Mouse (Mus musculus) testis, postnatal 10 days (tissue): ENCODE measurements around the gene Ifi209.
"Not testable (repeated sequence)": the region's sequence is repeated elsewhere in the genome, so short reads cannot be mapped to it uniquely, and the experiment has no call there.

Source experiments
- DNase-seq: peaks from one replicate; pipeline ENCODE4 v3.0.0; 2021; ENCODE audit warnings: low spot score

Gene Ifi209

DNA sequence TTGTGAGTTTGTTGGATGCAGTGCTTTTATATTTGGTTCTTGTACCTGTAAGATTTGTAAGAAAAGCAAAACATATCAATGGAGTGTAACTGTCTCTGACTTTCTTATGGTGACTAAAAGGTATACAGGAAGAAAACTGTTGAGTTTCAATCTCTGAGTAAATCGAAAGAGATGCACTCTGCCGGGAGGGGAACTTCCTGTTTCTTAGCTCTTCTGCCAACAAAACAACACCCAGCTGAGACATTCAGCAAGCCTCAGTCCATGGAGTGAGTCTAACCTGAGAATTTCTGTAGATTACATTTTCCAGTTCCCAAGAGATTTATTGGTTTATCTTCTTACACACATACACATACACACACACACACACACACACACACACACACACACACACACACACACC lies at the start of gene Ifi209:
Gene Ifi209, plus strand, starts transcription at position 296 of the 400 bp plus-strand sequence.
- not testable (repeated sequence) for DNase-seq

DNA sequence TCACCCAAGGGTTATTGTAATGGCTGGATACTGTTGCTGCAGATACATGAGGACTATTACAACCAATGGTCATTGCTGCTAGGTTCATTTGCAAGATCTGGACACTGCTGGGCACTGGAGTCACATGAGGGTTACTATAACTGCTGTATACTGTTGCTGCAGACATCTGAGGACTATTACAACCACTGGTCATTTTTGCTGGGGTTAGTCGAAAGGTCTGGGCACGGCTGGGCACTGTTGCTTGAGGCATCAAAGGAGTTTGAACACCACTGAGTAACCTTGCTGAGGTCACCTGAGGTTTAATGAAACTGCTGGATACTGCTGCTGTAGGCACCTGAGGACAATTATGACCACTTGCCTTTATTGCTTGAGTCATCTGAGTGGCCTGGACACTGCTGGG lies 41.0 kb upstream of the Ifi209 start:
- DNase-seq, result not testable (repeated sequence)

GRCm38 (mm10) chr1:173598838-173599494 lies 31.8 kb upstream of the Ifi209 start, which contains the start of gene Ifi213:
TSS of gene Ifi213 (minus strand) at chr1:173599274.
- DNase-seq, result not testable (repeated sequence)

- not testable (repeated sequence) for DNase-seq
Measured at GRCm38 (mm10) chr1:173610291-173610690, 20.4 kb upstream of the Ifi209 start.

DNA sequence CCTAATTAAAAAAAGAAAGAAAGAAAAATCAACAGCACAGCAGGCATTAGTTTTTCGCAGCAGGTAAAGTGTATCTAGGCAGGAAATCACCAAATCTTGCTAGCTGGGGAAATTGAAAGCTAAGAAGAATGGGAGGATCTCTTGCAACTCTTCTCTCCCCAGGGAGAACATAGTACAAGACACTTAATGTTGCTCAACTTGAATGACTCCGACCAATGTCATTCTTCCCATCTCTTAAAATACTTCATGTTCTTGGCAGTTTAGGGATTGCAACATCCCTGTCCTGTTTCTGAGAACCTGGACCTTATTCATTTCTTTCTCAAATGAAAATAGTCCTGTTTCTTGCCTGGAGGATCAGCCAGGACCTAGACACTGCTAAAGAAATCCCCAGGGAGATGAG lies 8.5 kb upstream of the Ifi209 start:
- not testable (repeated sequence) for DNase-seq

- DNase-seq, result no peak
Measured at GRCm38 (mm10) chr1:173624052-173624451, 6.7 kb upstream of the Ifi209 start.

DNA sequence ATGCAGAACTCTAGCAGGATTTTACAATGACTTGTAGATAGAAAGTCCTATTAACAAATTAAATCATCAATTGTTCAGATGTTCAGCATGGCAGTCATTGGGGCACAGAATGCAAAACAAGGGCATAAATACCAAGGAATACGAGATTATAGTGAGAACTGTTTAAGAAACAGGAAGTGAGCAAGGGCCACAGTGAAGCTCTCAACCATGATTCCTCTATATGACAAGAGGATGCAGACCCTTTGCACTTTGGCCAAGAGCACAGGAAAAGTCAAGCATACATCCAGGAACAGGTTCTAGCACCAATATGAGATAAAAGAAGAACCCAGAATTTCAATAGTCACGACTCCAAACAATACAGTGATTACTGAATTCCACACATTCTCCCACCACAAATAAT lies 4.0 kb upstream of the Ifi209 start:
- no peak for DNase-seq

DNA sequence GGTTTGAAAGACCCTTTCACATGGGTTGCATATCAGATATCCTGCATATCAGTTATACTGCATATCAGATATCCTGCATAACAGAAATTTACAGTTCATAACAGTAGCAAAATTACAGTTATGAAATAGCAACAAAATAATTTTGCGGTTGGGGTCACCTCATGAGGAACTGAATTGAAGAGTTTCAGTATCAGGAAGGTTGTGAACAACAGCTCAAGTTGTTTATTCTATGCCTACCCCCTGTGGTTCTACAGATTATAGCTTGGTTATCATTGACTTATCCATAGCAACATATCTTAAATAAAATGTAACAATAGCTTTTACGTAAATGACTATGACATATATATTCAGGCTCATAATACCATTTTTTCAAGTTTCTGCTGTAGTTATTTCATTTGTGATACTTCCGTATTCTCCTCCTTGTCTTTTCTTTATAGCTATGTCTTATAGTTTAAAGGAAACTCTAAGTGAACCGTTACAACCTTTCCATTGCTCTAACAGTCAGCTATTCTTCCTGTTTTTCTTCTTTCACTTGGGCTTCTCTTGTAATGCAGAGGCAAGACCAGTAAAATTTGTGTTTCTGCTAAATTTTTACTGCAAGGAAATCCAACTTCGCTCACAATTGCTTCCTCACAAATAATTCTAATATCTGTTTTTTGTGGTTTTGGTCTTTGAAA lies 3.4 kb downstream of the Ifi209 start:
- DNase-seq, result no peak

- DNase-seq, result no peak
Measured at GRCm38 (mm10) chr1:173645393-173645792, 14.7 kb downstream of the Ifi209 start.

- DNase-seq, result no peak
Measured at GRCm38 (mm10) chr1:173657973-173658372, 27.3 kb downstream of the Ifi209 start.

DNA sequence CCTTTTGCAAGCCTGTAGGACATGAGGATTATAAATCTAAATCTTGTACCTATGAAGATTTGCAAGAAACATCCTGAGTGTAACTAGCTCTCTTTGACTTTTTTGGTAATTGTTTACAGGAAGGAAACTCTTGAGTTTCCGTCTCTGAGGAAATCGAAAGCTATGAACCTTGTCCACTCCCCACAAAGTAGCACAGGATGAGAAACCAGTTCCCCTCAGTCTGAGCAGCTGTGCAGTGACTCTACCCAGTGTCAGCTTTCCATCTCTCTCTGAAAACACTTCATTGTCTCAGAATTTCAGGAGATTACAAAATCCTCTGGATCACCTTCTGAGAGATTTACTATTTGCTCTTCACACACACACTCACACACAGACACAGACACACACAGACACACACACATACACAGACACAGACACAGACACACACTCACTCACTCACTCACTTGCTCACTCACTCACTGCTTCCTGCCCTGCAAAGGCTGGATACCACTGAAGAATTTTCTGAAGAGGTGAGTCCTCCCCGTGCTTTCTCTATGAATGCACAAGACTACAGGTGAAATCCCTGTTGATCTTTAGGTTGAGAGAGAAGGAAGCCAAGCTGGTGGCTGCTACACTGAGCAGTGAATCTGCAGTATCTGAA lies 42.9 kb downstream of the Ifi209 start, which contains the start of gene Ifi208:
Gene Ifi208, plus strand, starts transcription at position 218 of the 640 bp plus-strand sequence.
- not testable (repeated sequence) for DNase-seq

DNA sequence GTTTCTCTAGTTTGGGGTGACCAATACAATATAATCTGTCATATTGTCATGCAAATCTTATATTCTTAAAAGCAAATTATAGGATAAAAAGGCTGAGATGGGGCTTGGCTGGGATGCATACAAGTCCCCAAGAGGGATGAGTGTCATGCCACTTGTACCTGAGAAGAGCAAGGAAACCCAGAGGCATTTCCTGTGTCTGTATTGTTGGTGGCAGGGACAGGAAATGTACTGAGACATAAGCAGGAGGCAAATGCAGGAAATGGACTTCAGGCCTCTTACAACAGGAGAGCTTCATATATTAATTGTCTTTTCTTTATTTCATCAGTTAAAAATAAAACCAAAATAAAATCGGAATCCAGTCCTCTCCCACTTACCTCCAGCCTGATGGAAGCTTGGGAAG lies 47.9 kb downstream of the Ifi209 start:
- not testable (repeated sequence) for DNase-seq

DNA sequence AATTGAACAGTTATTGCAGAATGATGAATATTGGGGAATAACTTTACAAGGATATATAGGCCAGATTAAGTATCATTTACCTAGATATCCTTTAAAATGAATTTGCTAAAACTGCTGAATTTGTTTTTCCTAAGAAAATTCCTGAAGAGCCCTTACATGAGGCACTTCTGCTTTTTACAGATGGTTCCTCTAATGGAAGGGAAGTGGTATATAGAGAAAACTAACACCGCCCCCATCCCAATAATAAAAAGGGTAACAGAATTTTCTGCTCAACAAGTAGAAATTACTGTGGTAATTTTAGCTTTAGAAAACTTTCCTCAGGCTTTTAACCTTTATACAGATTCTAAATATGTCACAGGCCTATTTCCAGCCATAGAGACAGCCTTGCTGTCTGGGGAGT lies 63.6 kb downstream of the Ifi209 start:
- DNase-seq, result no peak
